Mouse (Mus musculus) adipocyte (in vitro differentiated cells): ENCODE measurements around the gene Tpd52l2.
"Not testable (repeated sequence)": the region's sequence is repeated elsewhere in the genome, so short reads cannot be mapped to it uniquely, and the experiment has no call there.

Experiments used
- DNase-seq: peaks from one replicate; pipeline ENCODE4 v3.0.0-alpha.2; 2016; ENCODE audit warnings: low spot score

Tpd52l2 gene

GRCm38 (mm10) chr2:181487338-181488277, 9.3 kb upstream of the Tpd52l2 start:
- DNase-seq: peak; percentile 83

GRCm38 (mm10) chr2:181491432-181492205, 5.3 kb upstream of the Tpd52l2 start:
- DNase-seq: no peak

DNA sequence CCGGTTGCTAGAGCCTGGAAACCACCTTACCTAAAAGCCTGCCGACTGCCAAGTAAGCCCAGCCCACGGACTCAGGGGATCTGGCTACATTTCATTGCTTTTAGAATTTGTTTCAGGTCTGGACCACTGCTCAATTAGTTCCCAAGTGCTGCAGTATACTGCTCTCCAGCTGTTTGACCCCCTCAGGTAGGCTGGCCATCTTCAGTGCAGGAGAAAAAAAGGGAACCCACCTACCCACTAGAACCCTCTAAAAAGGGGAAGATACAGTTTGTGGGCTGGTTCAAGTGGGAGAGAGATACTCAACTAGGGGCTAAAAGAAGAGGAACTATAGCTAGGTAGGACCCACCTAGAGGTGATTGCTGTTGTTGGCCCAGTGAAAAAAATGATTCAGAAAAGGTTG, 4.7 kb upstream of the Tpd52l2 start:
- DNase-seq: no peak

DNA sequence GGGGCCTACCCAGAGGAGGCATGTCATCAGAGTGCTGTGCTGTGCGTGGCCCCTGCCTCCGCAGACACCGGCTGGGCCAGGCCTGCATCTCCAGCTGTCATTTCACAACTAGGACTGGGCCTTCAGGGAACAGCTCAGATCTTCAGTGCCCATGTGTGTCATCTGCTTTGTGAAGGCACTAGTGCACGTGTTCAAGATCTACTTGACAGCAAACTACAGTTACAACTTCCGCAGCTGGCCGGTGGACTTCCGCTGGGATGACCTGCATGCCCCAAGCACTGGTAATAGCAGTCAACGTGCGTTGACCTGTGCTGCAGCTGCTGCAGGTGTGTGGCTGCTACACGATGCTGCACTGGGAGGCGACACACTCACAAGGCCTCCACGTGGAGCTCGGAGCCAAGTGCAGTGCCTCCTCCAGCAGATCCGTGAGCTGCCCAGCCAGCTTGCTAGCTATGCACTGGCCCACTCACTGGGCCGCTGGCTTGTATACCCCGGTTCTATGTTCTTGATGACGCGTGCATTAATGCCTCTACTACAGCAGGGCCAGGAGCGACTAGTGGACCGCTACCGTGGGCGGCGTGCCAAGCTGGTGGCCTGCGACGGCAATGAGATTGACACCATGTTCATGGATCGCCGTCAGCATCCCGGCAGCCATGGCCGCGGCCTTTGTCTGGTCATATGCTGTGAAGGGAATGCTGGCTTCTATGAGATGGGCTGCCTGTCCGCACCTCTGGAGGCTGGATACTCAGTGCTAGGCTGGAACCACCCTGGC, 3.6 kb upstream of the Tpd52l2 start, which contains the start of gene Abhd16b:
TSS of gene Abhd16b (plus strand) at position 51 of the 772 bp plus-strand sequence.
- DNase-seq: no peak

GRCm38 (mm10) chr2:181494266-181494945, 2.5 kb upstream of the Tpd52l2 start:
- DNase-seq: no peak

DNA sequence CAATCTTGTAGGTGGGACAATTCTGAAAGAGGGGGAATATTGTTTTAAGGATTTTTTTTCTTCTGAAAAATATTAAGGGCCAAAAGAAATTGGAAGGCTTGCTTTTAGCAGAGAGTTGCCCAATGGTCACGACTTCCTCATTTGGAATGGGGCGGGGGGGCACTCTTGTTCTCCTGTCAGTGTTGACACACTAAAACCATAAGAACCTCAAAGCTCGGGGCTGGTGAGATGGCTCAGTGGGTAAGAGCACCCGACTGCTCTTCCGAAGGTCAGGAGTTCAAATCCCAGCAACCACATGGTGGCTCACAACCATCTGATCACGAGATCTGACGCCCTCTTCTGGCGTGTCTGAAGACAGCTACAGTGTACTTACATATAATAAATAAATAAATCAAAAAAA, 1.1 kb upstream of the Tpd52l2 start:
- not testable (repeated sequence) for DNase-seq

DNA sequence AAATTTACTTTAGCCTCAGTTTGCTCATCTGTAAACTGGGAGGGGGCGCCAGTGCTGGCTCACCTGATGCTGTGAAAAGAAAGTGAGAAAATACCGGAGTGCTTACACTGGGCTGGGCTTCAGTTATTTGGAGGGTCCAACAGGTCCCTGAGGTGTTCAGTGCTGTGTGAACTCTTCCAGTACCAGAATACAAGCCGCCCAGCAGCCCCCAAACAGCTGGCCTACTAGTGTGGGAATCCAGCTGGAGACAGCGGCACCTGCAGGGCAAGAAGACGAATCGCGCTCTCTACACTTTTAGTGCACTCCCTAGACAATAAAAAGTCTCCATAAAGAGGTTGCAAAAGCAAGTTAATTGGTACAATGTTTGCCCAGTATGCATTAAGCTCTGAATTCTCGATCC, 661 bp upstream of the Tpd52l2 start:
- peak; percentile 76 for DNase-seq

GRCm38 (mm10) chr2:181497548-181497875, 570 bp downstream of the Tpd52l2 start:
- DNase-seq: peak; percentile 90

GRCm38 (mm10) chr2:181498644-181499043, 1.7 kb downstream of the Tpd52l2 start:
- peak; percentile 48 for DNase-seq

DNA sequence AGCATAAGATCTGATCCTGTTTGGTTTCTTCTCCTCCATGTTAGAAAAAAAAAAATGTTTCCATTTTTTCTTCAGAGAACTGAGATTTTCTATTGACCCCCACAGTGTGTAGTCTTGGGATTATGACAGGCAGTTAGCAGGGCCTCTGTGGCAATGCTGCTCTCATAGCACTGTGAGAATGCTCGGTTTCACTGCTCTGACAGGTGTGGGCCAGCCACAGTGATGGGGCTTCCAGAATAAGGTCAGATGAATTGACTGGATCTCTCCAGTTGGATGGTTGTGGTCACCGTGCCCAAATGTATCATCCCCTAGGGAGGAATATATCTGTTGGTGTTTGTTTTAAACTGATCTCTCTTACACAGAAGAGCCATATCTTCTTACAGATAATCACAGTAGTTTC, 12.2 kb downstream of the Tpd52l2 start:
- no peak for DNase-seq

- no peak for DNase-seq
These were observed 14.3 kb downstream of the Tpd52l2 start for GRCm38 (mm10) chr2:181511231-181511630.

DNA sequence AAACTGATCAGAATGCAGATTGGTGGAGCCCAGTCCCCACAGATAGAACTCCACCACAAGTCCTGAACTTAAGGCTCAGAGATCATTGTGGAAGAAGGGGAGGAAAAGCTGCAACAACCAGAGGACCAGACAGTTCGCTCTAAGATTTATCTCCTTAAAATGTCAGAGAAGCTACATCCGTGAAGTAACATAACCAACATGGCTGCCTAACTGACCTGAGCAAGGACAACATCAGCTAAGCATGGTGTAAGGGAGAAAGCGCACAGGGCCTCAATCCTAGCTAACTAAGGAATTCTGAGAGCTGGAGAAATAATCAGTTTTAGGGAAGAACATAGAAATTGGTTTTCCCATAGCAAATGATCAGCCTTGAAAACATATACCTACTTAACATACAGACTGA, 22.3 kb downstream of the Tpd52l2 start:
- DNase-seq: peak; percentile 49

GRCm38 (mm10) chr2:181520118-181520935, 23.4 kb downstream of the Tpd52l2 start, which contains the start of gene Dnajc5:
Dnajc5 (plus strand) TSS chr2:181520485.
- peak; percentile 99 for DNase-seq

DNA sequence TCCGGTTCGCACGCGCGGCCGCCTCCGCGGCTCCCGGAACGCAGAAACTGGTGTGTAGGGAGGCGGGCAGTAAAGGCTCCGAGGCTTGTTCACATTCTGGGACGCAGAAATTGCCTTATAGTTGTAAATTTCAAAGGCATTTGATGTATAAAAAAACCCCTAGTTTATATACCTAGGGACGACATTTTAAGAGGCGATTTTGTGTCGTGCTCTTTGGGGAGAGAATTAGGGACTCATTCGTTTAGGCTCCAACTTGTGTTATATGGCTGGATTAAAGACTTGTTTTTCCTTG, 23.9 kb downstream of the Tpd52l2 start:
- DNase-seq: no peak

DNA sequence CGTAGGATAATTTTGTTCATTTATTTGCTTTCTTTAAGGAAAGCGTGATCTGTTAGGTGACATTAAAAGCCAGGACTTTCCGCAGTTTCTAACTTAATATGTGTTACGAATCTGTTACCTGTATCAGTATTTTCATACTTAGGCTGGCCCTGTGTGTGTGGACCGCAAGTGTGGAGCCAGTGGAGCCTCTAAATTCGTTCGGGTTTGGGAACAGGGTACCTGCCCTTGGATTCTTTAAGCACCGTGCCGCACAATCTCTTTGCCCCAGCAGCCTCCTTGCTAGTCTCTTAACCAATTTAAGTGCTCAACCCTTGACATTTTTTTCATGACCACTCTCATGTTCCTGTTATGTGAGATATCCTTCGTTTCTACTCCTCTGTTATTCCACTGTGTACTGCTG, 24.5 kb downstream of the Tpd52l2 start:
- no peak for DNase-seq

DNA sequence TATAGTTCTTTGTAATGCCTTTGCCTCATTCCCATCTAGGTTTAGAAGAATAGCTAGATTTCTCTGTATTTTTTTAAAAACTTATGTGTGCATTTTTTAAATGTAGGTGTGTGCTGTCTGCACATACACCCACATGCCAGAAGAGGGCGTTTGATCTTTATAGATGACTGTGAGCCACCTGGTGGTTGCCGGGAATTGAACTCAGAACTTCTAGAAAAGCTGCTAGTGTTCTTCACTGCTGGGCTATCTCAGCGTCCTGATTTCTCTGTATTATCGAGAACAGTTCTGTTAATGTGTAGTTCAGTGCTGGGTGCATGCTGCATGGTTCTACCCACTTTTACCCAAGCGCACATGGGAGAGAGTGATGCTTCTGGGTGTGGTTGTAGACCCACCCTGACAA, 25.9 kb downstream of the Tpd52l2 start:
- peak; percentile 45 for DNase-seq

DNA sequence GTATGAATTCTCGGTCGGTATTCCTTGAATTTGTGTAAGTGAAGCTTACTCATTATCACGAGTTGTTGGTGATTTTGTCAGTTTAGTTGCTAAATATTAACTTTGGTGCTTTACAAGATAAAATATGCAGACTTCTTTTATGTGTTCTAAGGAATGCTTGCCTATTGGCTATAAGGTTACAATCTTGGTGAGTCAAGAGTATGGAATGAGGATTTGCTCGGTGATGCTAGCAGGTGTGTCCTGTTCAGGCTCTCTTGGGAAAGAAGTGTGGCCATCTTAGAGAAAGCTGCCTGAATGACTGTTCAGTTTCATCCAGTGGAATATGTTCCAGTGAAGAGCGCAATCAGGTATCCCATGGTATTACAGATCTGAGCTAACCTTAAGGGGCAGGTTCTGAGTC, 28.6 kb downstream of the Tpd52l2 start:
- no peak for DNase-seq

DNA sequence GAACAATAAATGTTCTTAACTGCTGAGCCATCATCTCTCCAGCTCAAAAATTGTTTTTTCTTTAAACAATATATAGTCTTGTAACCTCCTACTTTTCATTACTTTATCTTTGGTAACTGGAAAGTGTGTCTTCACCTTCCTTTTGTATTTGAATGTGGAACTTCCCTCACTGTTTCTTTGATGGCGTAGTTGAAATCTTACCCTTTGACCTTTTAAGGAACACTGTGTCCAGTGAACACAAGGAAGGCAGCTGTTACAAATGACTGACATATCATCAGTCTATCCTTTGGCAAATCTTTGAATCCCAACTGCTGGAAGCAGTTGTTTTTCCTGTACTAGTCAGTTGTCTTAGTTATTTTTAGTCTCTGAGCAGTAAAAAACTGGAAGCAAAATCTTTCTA, 32.1 kb downstream of the Tpd52l2 start:
- peak; percentile 37 for DNase-seq

GRCm38 (mm10) chr2:181532589-181532988, 35.6 kb downstream of the Tpd52l2 start:
- DNase-seq: no peak

- peak; percentile 41 for DNase-seq
These were observed 39.5 kb downstream of the Tpd52l2 start for GRCm38 (mm10) chr2:181536410-181536809.

DNA sequence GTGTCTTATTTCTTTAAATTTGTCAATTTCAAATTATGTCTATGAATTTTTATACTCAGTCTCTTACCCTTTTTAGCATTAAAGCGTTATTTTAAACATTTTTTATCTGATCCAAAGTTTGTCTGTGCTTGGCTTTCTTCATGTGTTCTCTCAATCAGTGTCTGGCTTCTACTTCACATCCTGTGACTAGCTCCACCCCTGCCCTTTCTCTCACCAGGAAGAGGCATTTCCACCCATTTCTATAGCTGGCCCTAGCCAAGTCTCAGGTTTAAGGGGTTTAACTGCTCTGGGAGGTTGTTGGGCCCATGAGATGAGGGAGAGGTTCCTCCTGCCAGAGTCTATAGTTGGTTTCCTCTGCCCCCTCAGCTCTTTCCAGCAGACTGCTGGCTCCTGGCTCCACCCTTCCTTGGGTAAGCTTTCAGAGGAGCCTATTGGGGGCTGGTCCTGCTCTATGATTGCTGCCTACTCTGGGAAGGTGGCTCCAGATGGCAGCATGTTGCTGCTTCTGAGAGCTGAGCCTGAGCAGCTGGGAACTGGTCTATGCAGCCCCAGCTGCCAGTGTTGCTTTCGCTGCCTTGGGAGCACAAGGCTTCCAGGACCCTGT, 40.6 kb downstream of the Tpd52l2 start:
- no peak for DNase-seq
